Mouse (Mus musculus) liver (tissue): ENCODE measurements around the gene Arid2.

Experiments used
- DNase-seq: peaks from one replicate; pipeline ENCODE4 v3.0.0-alpha.2; 2020; ENCODE audit warnings: mixed read lengths

Gene Arid2

GRCm38 (mm10) chr15:96345312-96345849 is 58.1 kb downstream of the Arid2 start:
- no peak for DNase-seq

- DNase-seq = no peak
Observed at GRCm38 (mm10) chr15:96351432-96351831, 64.1 kb downstream of the Arid2 start.

GRCm38 (mm10) chr15:96358871-96359270 is 71.6 kb downstream of the Arid2 start:
- no peak for DNase-seq

GRCm38 (mm10) chr15:96360614-96361013 is 73.3 kb downstream of the Arid2 start:
- DNase-seq = no peak

- no peak for DNase-seq
Observed at GRCm38 (mm10) chr15:96365351-96365750, 78.0 kb downstream of the Arid2 start.

GRCm38 (mm10) chr15:96366176-96366963 is 79.1 kb downstream of the Arid2 start:
- DNase-seq = no peak

- DNase-seq = no peak
Observed at GRCm38 (mm10) chr15:96371311-96371710, 84.0 kb downstream of the Arid2 start.

GRCm38 (mm10) chr15:96372628-96373027 is 85.3 kb downstream of the Arid2 start:
- DNase-seq = no peak

GRCm38 (mm10) chr15:96373161-96373560 is 85.8 kb downstream of the Arid2 start:
- no peak for DNase-seq

- DNase-seq = no peak
Observed at GRCm38 (mm10) chr15:96376214-96376613, 88.9 kb downstream of the Arid2 start.

- no peak for DNase-seq
Observed at GRCm38 (mm10) chr15:96377263-96377662, 89.9 kb downstream of the Arid2 start.

GRCm38 (mm10) chr15:96377701-96378100 is 90.4 kb downstream of the Arid2 start:
- no peak for DNase-seq

GRCm38 (mm10) chr15:96382223-96382622 is 94.9 kb downstream of the Arid2 start:
- no peak for DNase-seq

- no peak for DNase-seq
Observed at GRCm38 (mm10) chr15:96388565-96388964, 101.2 kb downstream of the Arid2 start.

- no peak for DNase-seq
Observed at GRCm38 (mm10) chr15:96392878-96393277, 105.6 kb downstream of the Arid2 start.

- no peak for DNase-seq
Observed at GRCm38 (mm10) chr15:96395071-96395470, 107.8 kb downstream of the Arid2 start.

GRCm38 (mm10) chr15:96396641-96397344 is 109.5 kb downstream of the Arid2 start:
- DNase-seq = no peak

GRCm38 (mm10) chr15:96398333-96398732 is 111.0 kb downstream of the Arid2 start:
- DNase-seq = no peak

- no peak for DNase-seq
Observed at GRCm38 (mm10) chr15:96405548-96405947, 118.2 kb downstream of the Arid2 start.

- DNase-seq = no peak
Observed at GRCm38 (mm10) chr15:96406253-96406652, 118.9 kb downstream of the Arid2 start.

- no peak for DNase-seq
Observed at GRCm38 (mm10) chr15:96407151-96407550, 119.8 kb downstream of the Arid2 start.

GRCm38 (mm10) chr15:96408717-96409121 is 121.4 kb downstream of the Arid2 start:
- no peak for DNase-seq

- DNase-seq = no peak
Observed at GRCm38 (mm10) chr15:96418161-96418560, 130.8 kb downstream of the Arid2 start.

GRCm38 (mm10) chr15:96419920-96420319 is 132.6 kb downstream of the Arid2 start:
- no peak for DNase-seq
